Mouse (Mus musculus) left cerebral cortex, postnatal 4 days (tissue): ENCODE data around the gene Ceacam18. TPM values are rescaled to one million over a fixed set of nuclear protein-coding genes. Genes with fewer than 3 reads are reported as not detected.
"Not testable (repeated sequence)": the region's sequence is repeated elsewhere in the genome, so short reads cannot be mapped to it uniquely, and the experiment has no call there.

ENCODE experiments used
- DNase-seq: peaks from one replicate; pipeline ENCODE4 v3.0.0-alpha.2; 2022
- intact Hi-C: fragments of 180-260 bp; cut with DNase I; formaldehyde crosslinking; loops from one replicate; pipeline ENCODE4 v1.15.1; 2025
- total RNA-seq, 2 experiments: library from RNA; stranded (reverse); gene quantifications; 2 replicates each; pipeline ENCODE4 v1.2.3; 2021

The Ceacam18 gene
- total RNA-seq, 2 experiments from 2014 or later, result 0.24 TPM; not detected in 1

GRCm38 (mm10) chr7:43662804-43663203 lies 28.3 kb downstream of the Ceacam18 start:
- DNase-seq, result no peak
- intact Hi-C loops, result no loop called here

- intact Hi-C loops, DNase-seq: not testable (repeated sequence)
These were observed 32.7 kb downstream of the Ceacam18 start for GRCm38 (mm10) chr7:43667221-43667620.

GRCm38 (mm10) chr7:43668582-43668981 lies 34.1 kb downstream of the Ceacam18 start:
- intact Hi-C loops, result no loop called here
- DNase-seq, result no peak

GRCm38 (mm10) chr7:43671064-43671808 lies 36.7 kb downstream of the Ceacam18 start:
- no peak for DNase-seq
- intact Hi-C loops, result loop anchor here (10.0 kb wide), 2 partner anchors 86 to 224 kb away; no protein-coding TSS in a partner anchor

- peak; percentile 85 for DNase-seq
- intact Hi-C loops, result loop anchor here (10.0 kb wide), 2 partner anchors 87 to 223 kb away; no protein-coding TSS in a partner anchor
These were observed 37.5 kb downstream of the Ceacam18 start, which contains the start of gene Ctu1 for GRCm38 (mm10) chr7:43671809-43672580. Ctu1 (plus strand) TSS chr7:43672016.

- no peak for DNase-seq
- intact Hi-C loops, result loop anchor here (10.0 kb wide), 2 partner anchors 88 to 222 kb away; no protein-coding TSS in a partner anchor
These were observed 38.2 kb downstream of the Ceacam18 start for GRCm38 (mm10) chr7:43672581-43673260.

GRCm38 (mm10) chr7:43675091-43675490 lies 40.6 kb downstream of the Ceacam18 start:
- DNase-seq, result no peak
- intact Hi-C loops, result loop anchor here (10.0 kb wide), 2 partner anchors 90 to 220 kb away; no protein-coding TSS in a partner anchor

- intact Hi-C loops, result loop anchor here (10.0 kb wide), 2 partner anchors 94 to 216 kb away; no protein-coding TSS in a partner anchor
- peak; percentile 41 for DNase-seq
These were observed 44.0 kb downstream of the Ceacam18 start for GRCm38 (mm10) chr7:43678517-43678916.

GRCm38 (mm10) chr7:43680960-43681359 lies 46.5 kb downstream of the Ceacam18 start:
- peak; percentile 67 for DNase-seq
- intact Hi-C loops, result no loop called here

- DNase-seq, result not testable (repeated sequence)
These were observed 48.0 kb downstream of the Ceacam18 start for GRCm38 (mm10) chr7:43682511-43682910.

GRCm38 (mm10) chr7:43685088-43685487 lies 50.6 kb downstream of the Ceacam18 start:
- intact Hi-C loops, result no loop called here
- no peak for DNase-seq

More at GRCm38 (mm10) chr7:43682511-43682910, 48.0 kb downstream of the Ceacam18 start:
- intact Hi-C loops, result not testable (repeated sequence)

- intact Hi-C loops, result no loop called here
- no peak for DNase-seq
These were observed 55.6 kb downstream of the Ceacam18 start, which contains the start of gene Klk14 for GRCm38 (mm10) chr7:43690118-43690517. Klk14 (plus strand) TSS chr7:43690418.

Other genes with a start within 250 kb of the Ceacam18 start
- not detected for gene Siglecg, start 226.5 kb upstream of the Ceacam18 start, total RNA-seq
- gene Lim2, start 207.0 kb upstream of the Ceacam18 start, total RNA-seq, result not detected
- not detected for gene Nkg7, start 197.6 kb upstream of the Ceacam18 start, total RNA-seq
- gene Cldnd2, start 193.9 kb upstream of the Ceacam18 start, total RNA-seq, result not detected
- 10 to 100 TPM; 44.7 to 47.5 TPM for gene Etfb, start 190.6 kb upstream of the Ceacam18 start, total RNA-seq
- 1 to 10 TPM in 1 of 2 experiments, not detected in 1; 2.1 TPM for gene Gm45233, start 190.6 kb upstream of the Ceacam18 start, total RNA-seq
- 1 to 10 TPM; 5.4 to 7.5 TPM for gene Vsig10l, start 171.6 kb upstream of the Ceacam18 start, total RNA-seq
- gene Iglon5, start 144.6 kb upstream of the Ceacam18 start, total RNA-seq, result 10 to 100 TPM; 57.1 to 59.1 TPM
- gene 4931406B18Rik, start 128.8 kb upstream of the Ceacam18 start, total RNA-seq, result not detected
- 1 to 10 TPM; 2.3 to 2.5 TPM for gene Cd33, start 90.3 kb upstream of the Ceacam18 start, total RNA-seq
- gene Zfp658, start 72.5 kb upstream of the Ceacam18 start, total RNA-seq, result 1 to 10 TPM; 7.5 to 9.7 TPM
- gene Zfp719, start 55.1 kb upstream of the Ceacam18 start, total RNA-seq, result 10 to 100 TPM; 18.5 to 19.9 TPM
- gene Zfp819, start 27.5 kb upstream of the Ceacam18 start, total RNA-seq, result under 1 TPM in 1 of 2 experiments, not detected in 1; 0.34 TPM
- under 1 TPM; 0.24 to 0.80 TPM for gene Siglece, start 25.5 kb downstream of the Ceacam18 start, total RNA-seq
- 10 to 100 TPM; 20.8 to 22.5 TPM for gene Ctu1, start 37.3 kb downstream of the Ceacam18 start, total RNA-seq
- under 1 TPM in 1 of 2 experiments, not detected in 1; 0.28 TPM for gene Klk14, start 55.7 kb downstream of the Ceacam18 start, total RNA-seq
- not detected for gene Klk13, start 77.9 kb downstream of the Ceacam18 start, total RNA-seq
- gene Klk12, start 134.2 kb downstream of the Ceacam18 start, total RNA-seq, result not detected
- not detected for gene Klk11, start 139.9 kb downstream of the Ceacam18 start, total RNA-seq
- gene Klk10, start 146.3 kb downstream of the Ceacam18 start, total RNA-seq, result not detected
- gene Klk9, start 157.2 kb downstream of the Ceacam18 start, total RNA-seq, result not detected
- gene Klk8, start 162.9 kb downstream of the Ceacam18 start, total RNA-seq, result 10 to 100 TPM; 13.5 to 16.7 TPM
- under 1 TPM in 1 of 2 experiments, not detected in 1; 0.36 TPM for gene Klk7, start 176.6 kb downstream of the Ceacam18 start, total RNA-seq
- gene Klk6, start 189.8 kb downstream of the Ceacam18 start, total RNA-seq, result not detected
- gene Klk5, start 207.3 kb downstream of the Ceacam18 start, total RNA-seq, result not detected
- not detected for gene Klk4, start 246.5 kb downstream of the Ceacam18 start, total RNA-seq